Mouse (Mus musculus) hindbrain, embryonic 16.5 days (tissue): ENCODE measurements around the gene Dusp7. TPM values are rescaled to one million over a fixed set of nuclear protein-coding genes. Genes with fewer than 3 reads are reported as not detected.
A peak's percentile ranks its signal among the peaks of the same experiment; 100 is the strongest.

Experiments used
- ATAC-seq: fragments of 200-750 bp; cut with Nextera tagmentation; 2 replicates; pipeline ENCODE4 v1.8.0; 2017; ENCODE audit warnings: moderate TSS enrichment, moderate library complexity
- H3K27ac ChIP-seq: fragments of 300-500 bp; sonication (generic); 2 replicates; pipeline ENCODE4 v1.5.1; 2014; ENCODE audit warnings: low read depth, mild to moderate bottlenecking, control low read depth, low read length, moderate library complexity
- H3K27me3 ChIP-seq: fragments of 300-500 bp; sonication (generic); replicated peaks from 2 replicates; pipeline ENCODE4 v1.6.1; 2014; ENCODE audit warnings: low read length; ENCODE audit not compliant: control insufficient read depth, insufficient read depth
- H3K36me3 ChIP-seq: fragments of 300-500 bp; sonication (generic); 2 replicates; pipeline ENCODE4 v1.6.1; 2014; ENCODE audit warnings: mild to moderate bottlenecking, low read length, moderate library complexity, mixed read lengths; ENCODE audit not compliant: control insufficient read depth, insufficient read depth
- H3K4me1 ChIP-seq: fragments of 300-500 bp; sonication (generic); 2 replicates; pipeline ENCODE4 v1.6.1; 2014; ENCODE audit warnings: low read depth, low read length; ENCODE audit not compliant: control insufficient read depth, insufficient read depth
- H3K4me2 ChIP-seq: fragments of 300-500 bp; sonication (generic); 2 replicates; pipeline ENCODE4 v1.6.1; 2014; ENCODE audit warnings: mild to moderate bottlenecking, low read length, control low read depth, moderate library complexity
- H3K4me3 ChIP-seq: fragments of 300-500 bp; sonication (generic); 2 replicates; pipeline ENCODE4 v1.5.1; 2014; ENCODE audit warnings: mild to moderate bottlenecking, low read length, control low read depth, moderate library complexity
- H3K9ac ChIP-seq: fragments of 300-500 bp; sonication (generic); 2 replicates; pipeline ENCODE4 v1.6.1; 2014; ENCODE audit warnings: low read depth, mild to moderate bottlenecking, control low read depth, low read length, moderate library complexity
- H3K9me3 ChIP-seq: fragments of 300-500 bp; sonication (generic); 2 replicates; pipeline ENCODE4 v1.6.1; 2014; ENCODE audit warnings: mild to moderate bottlenecking, low read length, moderate library complexity; ENCODE audit not compliant: control insufficient read depth
- WGBS: fragments of 180-500 bp; shearing (Covaris S2); extraction: QIAGEN DNeasy Blood & Tissue Kit; methylation state at CpG from one replicate; pipeline ENCODE4 v1.1.7; 2014; 5-methylcytosine and 5-hydroxymethylcytosine counted together
- polyA plus RNA-seq: library from polyadenylated mRNA; unstranded; fragments of >200 nt; fragmentation: Nextera tagmentation; extraction: Ambion mirVana; gene quantifications from 2 replicates; pipeline ENCODE4 v1.2.1, GENCODE M21; 2015

Dusp7 gene
- polyA plus RNA-seq, 1 experiment from 2014 or later: 13.1 TPM

GRCm38 (mm10) chr9:106371776-106372175 lies 3.3 kb downstream of the Dusp7 start:
- WGBS: 34% methylated on average over 6 of the region's 6 CpGs
- no peak for ATAC-seq
- Histone ChIP-seq H3K4me1 (peaks cover 30% of the 10 kb centered on the region), H3K27ac (0 out of 2 replicates have a peak overlapping the region, but pooled peaks have one; percentile 18), H3K9ac (peak overlapping the region; percentile 35; the same call in 1 of the 2 replicates), H3K4me2 (peak overlapping the region; percentile 93), H3K4me3 (no peak overlapping the region; the same call in 1 of the 2 replicates), H3K36me3 (peaks cover 18% of the 10 kb centered on the region), H3K9me3 (no peaks in the 10 kb centered on the region), H3K27me3 (no peaks in the 10 kb centered on the region)

- WGBS: 96% methylated on average over 11 of the region's 11 CpGs
- Histone ChIP-seq H3K4me3 (no peak overlapping the region), H3K4me1 (peaks cover 26% of the 10 kb centered on the region), H3K9me3 (no peaks in the 10 kb centered on the region), H3K27me3 (no peaks in the 10 kb centered on the region), H3K36me3 (peaks cover 24% of the 10 kb centered on the region), H3K4me2 (no peak overlapping the region; the same call in 1 of the 2 replicates), H3K9ac (no peak overlapping the region), H3K27ac (no peak overlapping the region)
- ATAC-seq: no peak
These were observed 4.3 kb downstream of the Dusp7 start for GRCm38 (mm10) chr9:106372431-106373412.

GRCm38 (mm10) chr9:106373973-106374372 lies 5.5 kb downstream of the Dusp7 start:
- Histone ChIP-seq H3K4me3 (no peak overlapping the region), H3K4me1 (peaks cover 26% of the 10 kb centered on the region), H3K27me3 (no peaks in the 10 kb centered on the region), H3K36me3 (peaks cover 27% of the 10 kb centered on the region), H3K9ac (no peak overlapping the region), H3K27ac (no peak overlapping the region), H3K9me3 (no peaks in the 10 kb centered on the region), H3K4me2 (no peak overlapping the region)
- WGBS: 85% methylated on average over 7 of the region's 7 CpGs
- ATAC-seq: no peak

GRCm38 (mm10) chr9:106377247-106377646 lies 8.8 kb downstream of the Dusp7 start:
- H3K9ac ChIP-seq: no peak overlapping the region
- H3K27ac ChIP-seq: no peak overlapping the region
- ATAC-seq: peak; percentile 28; the same call in 1 of the 2 replicates
- 88% methylated on average over 8 of the region's 8 CpGs for WGBS
- H3K4me2 ChIP-seq: no peak overlapping the region
- peaks cover 19% of the 10 kb centered on the region for H3K36me3 ChIP-seq
- no peaks in the 10 kb centered on the region for H3K27me3 ChIP-seq
- no peaks in the 10 kb centered on the region for H3K9me3 ChIP-seq
- H3K4me3 ChIP-seq: no peak overlapping the region
- peaks cover 4% of the 10 kb centered on the region; the same call in 1 of the 2 replicates for H3K4me1 ChIP-seq

GRCm38 (mm10) chr9:106378045-106378444 lies 9.6 kb downstream of the Dusp7 start:
- ATAC-seq: no peak

GRCm38 (mm10) chr9:106378753-106379152 lies 10.3 kb downstream of the Dusp7 start:
- Histone ChIP-seq H3K36me3 (peaks cover 15% of the 10 kb centered on the region), H3K27me3 (no peaks in the 10 kb centered on the region), H3K4me2 (no peak overlapping the region), H3K4me1 (peaks cover 8% of the 10 kb centered on the region; the same call in 1 of the 2 replicates), H3K27ac (no peak overlapping the region), H3K4me3 (no peak overlapping the region), H3K9me3 (no peaks in the 10 kb centered on the region), H3K9ac (no peak overlapping the region)
- WGBS: 77% methylated on average over 9 of the region's 9 CpGs
- no peak for ATAC-seq

More at GRCm38 (mm10) chr9:106378045-106378444, 9.6 kb downstream of the Dusp7 start:
- Histone ChIP-seq H3K4me2 (no peak overlapping the region), H3K27me3 (no peaks in the 10 kb centered on the region), H3K9ac (no peak overlapping the region), H3K27ac (no peak overlapping the region), H3K36me3 (peaks cover 19% of the 10 kb centered on the region), H3K4me1 (peaks cover under 1% of the 10 kb centered on the region; the same call in 1 of the 2 replicates), H3K9me3 (no peaks in the 10 kb centered on the region), H3K4me3 (no peak overlapping the region)
- 82% methylated on average over 3 of the region's 3 CpGs for WGBS

GRCm38 (mm10) chr9:106386181-106386864 lies 17.9 kb downstream of the Dusp7 start:
- Histone ChIP-seq H3K4me3 (no peak overlapping the region), H3K4me1 (peaks cover 17% of the 10 kb centered on the region), H3K9ac (no peak overlapping the region), H3K4me2 (no peak overlapping the region), H3K27me3 (no peaks in the 10 kb centered on the region), H3K9me3 (peaks cover 4% of the 10 kb centered on the region; the same call in 1 of the 2 replicates), H3K36me3 (no peaks in the 10 kb centered on the region), H3K27ac (no peak overlapping the region)
- WGBS: 77% methylated on average over 12 of the region's 12 CpGs
- peak; percentile 43; the same call in 1 of the 2 replicates for ATAC-seq

GRCm38 (mm10) chr9:106392828-106393527 lies 24.5 kb downstream of the Dusp7 start:
- ATAC-seq: no peak
- H3K27ac ChIP-seq: no peak overlapping the region
- WGBS: 72% methylated on average over 11 of the region's 11 CpGs
- peaks cover 14% of the 10 kb centered on the region for H3K4me1 ChIP-seq
- H3K9me3 ChIP-seq: peaks cover 4% of the 10 kb centered on the region; the same call in 1 of the 2 replicates
- no peak overlapping the region for H3K9ac ChIP-seq
- H3K36me3 ChIP-seq: no peaks in the 10 kb centered on the region
- no peak overlapping the region for H3K4me2 ChIP-seq
- no peaks in the 10 kb centered on the region for H3K27me3 ChIP-seq
- H3K4me3 ChIP-seq: no peak overlapping the region
